Mouse (Mus musculus) ES-E14 (cell line): ENCODE data around the gene Cars.

Source experiments
- HCFC1 ChIP-seq: IDR thresholded peaks from 2 replicates; pipeline ENCODE4 v1.6.1; 2012; ENCODE audit warnings: low read length, inconsistent platforms, borderline replicate concordance; ENCODE audit not compliant: insufficient read depth
- MAFK ChIP-seq: IDR thresholded peaks from 2 replicates; pipeline ENCODE4 v1.6.1; 2014; ENCODE audit warnings: mild to moderate bottlenecking, low read depth, low read length, inconsistent platforms; ENCODE audit not compliant: insufficient read depth
- ZNF384 ChIP-seq: IDR thresholded peaks from 2 replicates; pipeline ENCODE4 v1.6.1; 2012; ENCODE audit warnings: low read depth, low read length, inconsistent platforms

- TF ChIP-seq HCFC1 (no peak; the same call in 1 of the 2 replicates), ZNF384 (no peak), MAFK (no peak)
Measured at GRCm38 (mm10) chr7:143548231-143548961, 51.5 kb downstream of the Cars start.
